Mouse (Mus musculus): Measurements from ENCODE around the gene Psmd7. TPM values are rescaled to one million over a fixed set of nuclear protein-coding genes. Genes with fewer than 3 reads are reported as not detected.

Psmd7 gene
- polyA plus RNA-seq, 1 experiment = 30.2 TPM

GRCm38 (mm10) chr8:107597731-107598130 lies 9.5 kb upstream of the Psmd7 start:
- Histone ChIP-seq H3K4me3 (ENCODE audit: low read depth, low read length) (no peak overlapping the region), H3K27ac (ENCODE audit: insufficient read depth, low read depth, low read length) (no peak overlapping the region), H3K4me1 (ENCODE audit: control insufficient read depth, insufficient read depth, insufficient read length, low read length) (no peaks in the 10 kb centered on the region), H3K36me3 (ENCODE audit: control insufficient read depth, insufficient read depth, low read length) (no peaks in the 10 kb centered on the region), H3K27me3 (ENCODE audit: control insufficient read depth, insufficient read depth, low read length) (no peaks in the 10 kb centered on the region)
- 72% methylated on average over 1 of the region's 1 CpGs for WGBS
- TF ChIP-seq POLR2A (IDR thresholded peaks at IDR 0.05; ENCODE audit: low read depth, low read length) = no peak
- TF ChIP-seq CTCF (IDR thresholded peaks at IDR 0.05; ENCODE audit: extremely low read depth, insufficient read length, insufficient replicate concordance, low read depth, low read length) = no peak

GRCm38 (mm10) chr8:107594817-107595216 lies 6.6 kb upstream of the Psmd7 start:
- TF ChIP-seq POLR2A (IDR thresholded peaks at IDR 0.05; ENCODE audit: low read depth, low read length) (no peak), CTCF (IDR thresholded peaks at IDR 0.05; ENCODE audit: extremely low read depth, insufficient read length, insufficient replicate concordance, low read depth, low read length) (no peak)
- Histone ChIP-seq H3K27me3 (ENCODE audit: control insufficient read depth, insufficient read depth, low read length) (no peaks in the 10 kb centered on the region), H3K4me3 (ENCODE audit: low read depth, low read length) (no peak overlapping the region), H3K4me1 (ENCODE audit: control insufficient read depth, insufficient read depth, insufficient read length, low read length) (no peaks in the 10 kb centered on the region), H3K36me3 (ENCODE audit: control insufficient read depth, insufficient read depth, low read length) (no peaks in the 10 kb centered on the region), H3K27ac (ENCODE audit: insufficient read depth, low read depth, low read length) (no peak overlapping the region)
- WGBS = 89% methylated on average over 6 of the region's 6 CpGs

GRCm38 (mm10) chr8:107593967-107594729 lies 5.9 kb upstream of the Psmd7 start:
- H3K4me3 ChIP-seq (ENCODE audit: low read depth, low read length) = no peak overlapping the region
- no peak overlapping the region for H3K27ac ChIP-seq (ENCODE audit: insufficient read depth, low read depth, low read length)
- no peaks in the 10 kb centered on the region for H3K4me1 ChIP-seq (ENCODE audit: control insufficient read depth, insufficient read depth, insufficient read length, low read length)
- H3K36me3 ChIP-seq (ENCODE audit: control insufficient read depth, insufficient read depth, low read length) = no peaks in the 10 kb centered on the region
- WGBS = 39% methylated on average over 6 of the region's 6 CpGs
- H3K27me3 ChIP-seq (ENCODE audit: control insufficient read depth, insufficient read depth, low read length) = no peaks in the 10 kb centered on the region
- TF ChIP-seq POLR2A (IDR thresholded peaks at IDR 0.05; ENCODE audit: low read depth, low read length) (no peak), CTCF (IDR thresholded peaks at IDR 0.05; ENCODE audit: extremely low read depth, insufficient read length, insufficient replicate concordance, low read depth, low read length) (no peak)

GRCm38 (mm10) chr8:107587429-107587994 lies 752 bp downstream of the Psmd7 start:
- peak overlapping the region; percentile 95 for H3K4me3 ChIP-seq (ENCODE audit: low read depth, low read length)
- peaks cover 27% of the 10 kb centered on the region for H3K36me3 ChIP-seq (ENCODE audit: control insufficient read depth, insufficient read depth, low read length)
- no peaks in the 10 kb centered on the region for H3K4me1 ChIP-seq (ENCODE audit: control insufficient read depth, insufficient read depth, insufficient read length, low read length)
- TF ChIP-seq POLR2A (IDR thresholded peaks at IDR 0.05; ENCODE audit: low read depth, low read length) = no peak
- WGBS = under 1% methylated on average over 17 of the region's 17 CpGs
- H3K27me3 ChIP-seq (ENCODE audit: control insufficient read depth, insufficient read depth, low read length) = no peaks in the 10 kb centered on the region
- H3K27ac ChIP-seq (ENCODE audit: insufficient read depth, low read depth, low read length) = peak overlapping the region; percentile 62

- 90% methylated on average over 11 of the region's 11 CpGs for WGBS
- H3K27ac ChIP-seq (ENCODE audit: insufficient read depth, low read depth, low read length) = no peak overlapping the region
- no peaks in the 10 kb centered on the region for H3K27me3 ChIP-seq (ENCODE audit: control insufficient read depth, insufficient read depth, low read length)
- no peak for TF ChIP-seq CTCF (IDR thresholded peaks at IDR 0.05; ENCODE audit: extremely low read depth, insufficient read length, insufficient replicate concordance, low read depth, low read length)
- TF ChIP-seq POLR2A (IDR thresholded peaks at IDR 0.05; ENCODE audit: low read depth, low read length) = no peak
- no peak overlapping the region for H3K4me3 ChIP-seq (ENCODE audit: low read depth, low read length)
- H3K4me1 ChIP-seq (ENCODE audit: control insufficient read depth, insufficient read depth, insufficient read length, low read length) = no peaks in the 10 kb centered on the region
- peaks cover 58% of the 10 kb centered on the region for H3K36me3 ChIP-seq (ENCODE audit: control insufficient read depth, insufficient read depth, low read length)
These were observed 6.1 kb downstream of the Psmd7 start for GRCm38 (mm10) chr8:107582136-107582535.

GRCm38 (mm10) chr8:107581536-107581935 lies 6.7 kb downstream of the Psmd7 start:
- H3K4me1 ChIP-seq (ENCODE audit: control insufficient read depth, insufficient read depth, insufficient read length, low read length) = no peaks in the 10 kb centered on the region
- H3K4me3 ChIP-seq (ENCODE audit: low read depth, low read length) = no peak overlapping the region
- H3K36me3 ChIP-seq (ENCODE audit: control insufficient read depth, insufficient read depth, low read length) = peaks cover 58% of the 10 kb centered on the region
- no peak overlapping the region for H3K27ac ChIP-seq (ENCODE audit: insufficient read depth, low read depth, low read length)
- over 99% methylated on average over 4 of the region's 4 CpGs for WGBS
- no peaks in the 10 kb centered on the region for H3K27me3 ChIP-seq (ENCODE audit: control insufficient read depth, insufficient read depth, low read length)
- TF ChIP-seq POLR2A (IDR thresholded peaks at IDR 0.05; ENCODE audit: low read depth, low read length) (no peak), CTCF (IDR thresholded peaks at IDR 0.05; ENCODE audit: extremely low read depth, insufficient read length, insufficient replicate concordance, low read depth, low read length) (no peak)

GRCm38 (mm10) chr8:107580879-107581278 lies 7.4 kb downstream of the Psmd7 start:
- WGBS = 91% methylated on average over 13 of the region's 13 CpGs
- Histone ChIP-seq H3K27me3 (ENCODE audit: control insufficient read depth, insufficient read depth, low read length) (no peaks in the 10 kb centered on the region), H3K27ac (ENCODE audit: insufficient read depth, low read depth, low read length) (no peak overlapping the region), H3K36me3 (ENCODE audit: control insufficient read depth, insufficient read depth, low read length) (peaks cover 57% of the 10 kb centered on the region), H3K4me1 (ENCODE audit: control insufficient read depth, insufficient read depth, insufficient read length, low read length) (no peaks in the 10 kb centered on the region), H3K4me3 (ENCODE audit: low read depth, low read length) (no peak overlapping the region)
- TF ChIP-seq POLR2A (IDR thresholded peaks at IDR 0.05; ENCODE audit: low read depth, low read length) (no peak), CTCF (IDR thresholded peaks at IDR 0.05; ENCODE audit: extremely low read depth, insufficient read length, insufficient replicate concordance, low read depth, low read length) (no peak)
